Mouse (Mus musculus): Measurements from ENCODE around the gene Iqce. TPM values are rescaled to one million over a fixed set of nuclear protein-coding genes. Genes with fewer than 3 reads are reported as not detected.

The Iqce gene
- polyA plus RNA-seq, 1 experiment from 2014 or later = 31.0 TPM

GRCm38 (mm10) chr5:140736166-140736565, 34.0 kb upstream of the Iqce start:
- DNase-seq (ENCODE audit: low spot score) = no peak
- H3K27me3 ChIP-seq (ENCODE audit: control insufficient read depth, insufficient read depth, low read length) = peaks cover 12% of the 10 kb centered on the region
- 26% methylated on average over 12 of the region's 13 CpGs for WGBS

GRCm38 (mm10) chr5:140735297-140735696, 33.1 kb upstream of the Iqce start:
- H3K4me3 ChIP-seq (ENCODE audit: low read depth, low read length) = peak overlapping the region; percentile 17
- no peaks in the 10 kb centered on the region for H3K9me3 ChIP-seq (ENCODE audit: control insufficient read depth, low read length)
- DNase-seq (ENCODE audit: low spot score) (peak; percentile 57), ATAC-seq (replicated peaks; ENCODE audit: low FRiP score) (0 out of 2 replicates have a peak, but pooled peaks have one; percentile 46)
- H3K36me3 ChIP-seq (ENCODE audit: control insufficient read depth, insufficient read depth, low read length) = no peaks in the 10 kb centered on the region
- peaks cover 12% of the 10 kb centered on the region for H3K27me3 ChIP-seq (ENCODE audit: control insufficient read depth, insufficient read depth, low read length)
- H3K4me2 ChIP-seq (ENCODE audit: low read depth, low read length, severe bottlenecking) = peak overlapping the region; percentile 53
- 1% methylated on average over 22 of the region's 22 CpGs for WGBS
- no peaks in the 10 kb centered on the region; the same call in 1 of the 2 replicates for H3K4me1 ChIP-seq (replicated peaks; ENCODE audit: control insufficient read depth, insufficient read depth, low read length)
- H3K9ac ChIP-seq (ENCODE audit: low read length) = no peak overlapping the region
- no peak overlapping the region for H3K27ac ChIP-seq (ENCODE audit: low read depth, low read length)

More at GRCm38 (mm10) chr5:140736166-140736565, 34.0 kb upstream of the Iqce start:
- no peak overlapping the region for H3K9ac ChIP-seq (ENCODE audit: low read length)
- no peak overlapping the region for H3K4me2 ChIP-seq (ENCODE audit: low read depth, low read length, severe bottlenecking)
- H3K4me3 ChIP-seq (ENCODE audit: low read depth, low read length) = no peak overlapping the region
- no peak overlapping the region for H3K27ac ChIP-seq (ENCODE audit: low read depth, low read length)
- no peaks in the 10 kb centered on the region for H3K36me3 ChIP-seq (ENCODE audit: control insufficient read depth, insufficient read depth, low read length)
- H3K9me3 ChIP-seq (ENCODE audit: control insufficient read depth, low read length) = no peaks in the 10 kb centered on the region
- H3K4me1 ChIP-seq (replicated peaks; ENCODE audit: control insufficient read depth, insufficient read depth, low read length) = no peaks in the 10 kb centered on the region; the same call in 1 of the 2 replicates
- no peak for ATAC-seq (replicated peaks; ENCODE audit: low FRiP score)

- DNase-seq (ENCODE audit: low spot score) = no peak
- Histone ChIP-seq H3K9ac (ENCODE audit: low read length) (no peak overlapping the region), H3K36me3 (ENCODE audit: control insufficient read depth, insufficient read depth, low read length) (no peaks in the 10 kb centered on the region), H3K9me3 (ENCODE audit: control insufficient read depth, low read length) (no peaks in the 10 kb centered on the region), H3K27me3 (ENCODE audit: control insufficient read depth, insufficient read depth, low read length) (peaks cover 12% of the 10 kb centered on the region), H3K4me3 (ENCODE audit: low read depth, low read length) (no peak overlapping the region), H3K4me2 (ENCODE audit: low read depth, low read length, severe bottlenecking) (no peak overlapping the region), H3K27ac (ENCODE audit: low read depth, low read length) (no peak overlapping the region), H3K4me1 (replicated peaks; ENCODE audit: control insufficient read depth, insufficient read depth, low read length) (no peaks in the 10 kb centered on the region; the same call in 1 of the 2 replicates)
- WGBS = 82% methylated on average over 3 of the region's 3 CpGs
- ATAC-seq (replicated peaks; ENCODE audit: low FRiP score) = no peak
Observed at GRCm38 (mm10) chr5:140733336-140733735, 31.2 kb upstream of the Iqce start.

- 65% methylated on average over 4 of the region's 4 CpGs for WGBS
- H3K4me1 ChIP-seq (replicated peaks; ENCODE audit: control insufficient read depth, insufficient read depth, low read length) = no peaks in the 10 kb centered on the region; the same call in 1 of the 2 replicates
- ATAC-seq (replicated peaks; ENCODE audit: low FRiP score) = no peak
- H3K27ac ChIP-seq (ENCODE audit: low read depth, low read length) = no peak overlapping the region
- peaks cover 12% of the 10 kb centered on the region for H3K27me3 ChIP-seq (ENCODE audit: control insufficient read depth, insufficient read depth, low read length)
- H3K9ac ChIP-seq (ENCODE audit: low read length) = no peak overlapping the region
- no peak overlapping the region for H3K4me2 ChIP-seq (ENCODE audit: low read depth, low read length, severe bottlenecking)
- no peaks in the 10 kb centered on the region for H3K36me3 ChIP-seq (ENCODE audit: control insufficient read depth, insufficient read depth, low read length)
- H3K4me3 ChIP-seq (ENCODE audit: low read depth, low read length) = no peak overlapping the region
- H3K9me3 ChIP-seq (ENCODE audit: control insufficient read depth, low read length) = no peaks in the 10 kb centered on the region
- peak; percentile 62 for DNase-seq (ENCODE audit: low spot score)
Observed at GRCm38 (mm10) chr5:140732195-140732594, 30.0 kb upstream of the Iqce start.

- DNase-seq (ENCODE audit: low spot score) (no peak), ATAC-seq (replicated peaks; ENCODE audit: low FRiP score) (no peak)
- Histone ChIP-seq H3K27me3 (ENCODE audit: control insufficient read depth, insufficient read depth, low read length) (peaks cover 12% of the 10 kb centered on the region), H3K4me1 (replicated peaks; ENCODE audit: control insufficient read depth, insufficient read depth, low read length) (no peaks in the 10 kb centered on the region; the same call in 1 of the 2 replicates), H3K27ac (ENCODE audit: low read depth, low read length) (no peak overlapping the region), H3K9ac (ENCODE audit: low read length) (no peak overlapping the region), H3K36me3 (ENCODE audit: control insufficient read depth, insufficient read depth, low read length) (no peaks in the 10 kb centered on the region), H3K4me3 (ENCODE audit: low read depth, low read length) (no peak overlapping the region), H3K9me3 (ENCODE audit: control insufficient read depth, low read length) (no peaks in the 10 kb centered on the region), H3K4me2 (ENCODE audit: low read depth, low read length, severe bottlenecking) (no peak overlapping the region)
- 86% methylated on average over 11 of the region's 11 CpGs for WGBS
Observed at GRCm38 (mm10) chr5:140731040-140731797, 29.0 kb upstream of the Iqce start.

- no peak for ATAC-seq (replicated peaks; ENCODE audit: low FRiP score)
- Histone ChIP-seq H3K4me2 (ENCODE audit: low read depth, low read length, severe bottlenecking) (no peak overlapping the region), H3K27me3 (ENCODE audit: control insufficient read depth, insufficient read depth, low read length) (no peaks in the 10 kb centered on the region), H3K9ac (ENCODE audit: low read length) (no peak overlapping the region), H3K9me3 (ENCODE audit: control insufficient read depth, low read length) (no peaks in the 10 kb centered on the region), H3K36me3 (ENCODE audit: control insufficient read depth, insufficient read depth, low read length) (no peaks in the 10 kb centered on the region), H3K4me3 (ENCODE audit: low read depth, low read length) (no peak overlapping the region), H3K4me1 (replicated peaks; ENCODE audit: control insufficient read depth, insufficient read depth, low read length) (no peaks in the 10 kb centered on the region), H3K27ac (ENCODE audit: low read depth, low read length) (no peak overlapping the region)
- WGBS = 85% methylated on average over 17 of the region's 17 CpGs
- no peak for DNase-seq (ENCODE audit: low spot score)
Observed at GRCm38 (mm10) chr5:140726946-140727740, 25.0 kb upstream of the Iqce start.

- Histone ChIP-seq H3K4me2 (ENCODE audit: low read depth, low read length, severe bottlenecking) (no peak overlapping the region), H3K27ac (ENCODE audit: low read depth, low read length) (no peak overlapping the region), H3K4me1 (replicated peaks; ENCODE audit: control insufficient read depth, insufficient read depth, low read length) (no peaks in the 10 kb centered on the region), H3K36me3 (ENCODE audit: control insufficient read depth, insufficient read depth, low read length) (no peaks in the 10 kb centered on the region), H3K9me3 (ENCODE audit: control insufficient read depth, low read length) (no peaks in the 10 kb centered on the region), H3K9ac (ENCODE audit: low read length) (no peak overlapping the region), H3K4me3 (ENCODE audit: low read depth, low read length) (no peak overlapping the region), H3K27me3 (ENCODE audit: control insufficient read depth, insufficient read depth, low read length) (no peaks in the 10 kb centered on the region)
- ATAC-seq (replicated peaks; ENCODE audit: low FRiP score) (peak; percentile 30; the same call in 1 of the 2 replicates), DNase-seq (ENCODE audit: low spot score) (no peak)
- 78% methylated on average over 7 of the region's 7 CpGs for WGBS
Observed at GRCm38 (mm10) chr5:140726062-140726839, 24.1 kb upstream of the Iqce start.

GRCm38 (mm10) chr5:140723822-140724221, 21.6 kb upstream of the Iqce start, which contains the start of gene Amz1:
Amz1 (plus strand) TSS chr5:140724127.
- Histone ChIP-seq H3K9ac (ENCODE audit: low read length) (no peak within 1 kb of the TSS), H3K4me3 (ENCODE audit: low read depth, low read length) (no peak within 1 kb of the TSS), H3K36me3 (ENCODE audit: control insufficient read depth, insufficient read depth, low read length) (no peaks in the 10 kb centered on the region; the same call in 1 of the 2 replicates), H3K27me3 (ENCODE audit: control insufficient read depth, insufficient read depth, low read length) (no peaks in the 10 kb centered on the region), H3K4me1 (replicated peaks; ENCODE audit: control insufficient read depth, insufficient read depth, low read length) (no peaks in the 10 kb centered on the region), H3K4me2 (ENCODE audit: low read depth, low read length, severe bottlenecking) (no peak within 1 kb of the TSS), H3K27ac (ENCODE audit: low read depth, low read length) (no peak within 1 kb of the TSS), H3K9me3 (ENCODE audit: control insufficient read depth, low read length) (no peaks in the 10 kb centered on the region)
- DNase-seq (ENCODE audit: low spot score) (no peak), ATAC-seq (replicated peaks; ENCODE audit: low FRiP score) (peak; percentile 49; the same call in 1 of the 2 replicates)
- WGBS = 83% methylated on average over 13 of the region's 13 CpGs

All from forebrain, embryonic 11.5 days (tissue).